Mouse (Mus musculus) G1E (cell line): ENCODE measurements around the gene Apbb2.

Source experiments
- CTCF ChIP-seq: IDR thresholded peaks from 2 replicates; pipeline ENCODE4 v1.5.1; 2012; ENCODE audit warnings: low read depth, low read length, inconsistent platforms, mixed read lengths
- GATA1 ChIP-seq: IDR thresholded peaks from 2 replicates; pipeline ENCODE4 v1.6.1; 2012; ENCODE audit warnings: borderline replicate concordance, low read length, inconsistent platforms, mixed read lengths

DNA sequence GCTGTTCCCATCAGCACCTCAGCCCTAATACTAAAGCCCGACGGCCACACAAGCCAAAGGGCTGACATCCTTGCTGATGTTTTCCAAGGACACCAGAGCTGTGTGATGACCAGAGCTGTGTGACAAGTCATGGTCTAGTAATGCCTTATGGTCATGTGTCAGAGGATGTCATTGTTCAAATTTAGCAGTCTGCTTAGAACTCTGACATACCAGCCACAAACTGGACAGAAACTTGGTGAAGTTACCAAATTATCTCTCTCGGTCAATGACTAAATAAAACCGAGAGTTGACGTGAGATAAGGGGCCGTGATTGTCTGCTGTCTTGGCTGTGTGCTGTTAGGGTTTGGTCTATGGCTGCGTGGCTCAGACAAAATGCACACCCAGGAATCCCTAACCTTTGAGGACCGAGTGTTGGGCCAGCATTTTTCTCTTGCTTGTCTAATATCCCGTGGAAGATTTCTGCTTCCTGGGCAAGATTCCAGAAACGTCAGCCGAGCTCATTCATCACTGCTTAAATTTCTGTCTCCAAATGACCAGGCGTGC lies 71.5 kb downstream of the Apbb2 start:
- TF ChIP-seq CTCF, result no peak
- no peak for TF ChIP-seq GATA1
